Mouse (Mus musculus): ENCODE results near the gene Hist1h2ae. TPM values are rescaled to one million over a fixed set of nuclear protein-coding genes. Genes with fewer than 3 reads are reported as not detected.

Gene Hist1h2ae
- polyA plus RNA-seq, 1 experiment, result 1.7 TPM

DNA sequence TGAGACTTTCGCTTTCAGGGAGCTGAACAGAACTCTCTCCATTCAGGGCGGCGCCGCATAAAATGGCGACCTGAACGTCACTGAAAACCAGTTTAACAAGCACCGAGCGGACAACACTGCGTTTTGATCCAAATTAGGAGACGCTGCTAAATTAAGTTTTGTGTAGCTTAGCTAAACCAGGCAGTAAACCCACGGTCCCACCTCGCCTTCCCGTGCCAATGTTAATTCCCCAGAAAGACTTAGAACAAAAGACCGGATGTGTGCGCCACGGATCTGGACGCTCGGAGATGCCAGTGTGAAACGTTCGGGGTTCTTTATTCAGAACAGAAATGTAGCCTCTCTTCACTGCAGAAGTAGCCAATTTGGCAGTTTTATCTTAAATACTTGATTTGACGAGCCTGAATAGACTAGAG is 14.0 kb upstream of the Hist1h2ae start:
- TF ChIP-seq CTCF (IDR thresholded peaks at IDR 0.05; ENCODE audit: low read depth, low read length), result no peak
- no peak for TF ChIP-seq POLR2A (IDR thresholded peaks at IDR 0.05; ENCODE audit: borderline replicate concordance, low read depth, low read length)
- Histone ChIP-seq H3K27ac (ENCODE audit: insufficient read depth, low read depth, low read length) (peak overlapping the region; percentile 90), H3K4me3 (ENCODE audit: insufficient read depth, low read length) (peak overlapping the region; percentile 58), H3K4me1 (ENCODE audit: control insufficient read depth, insufficient read depth, low read length) (peaks cover 27% of the 10 kb centered on the region)

DNA sequence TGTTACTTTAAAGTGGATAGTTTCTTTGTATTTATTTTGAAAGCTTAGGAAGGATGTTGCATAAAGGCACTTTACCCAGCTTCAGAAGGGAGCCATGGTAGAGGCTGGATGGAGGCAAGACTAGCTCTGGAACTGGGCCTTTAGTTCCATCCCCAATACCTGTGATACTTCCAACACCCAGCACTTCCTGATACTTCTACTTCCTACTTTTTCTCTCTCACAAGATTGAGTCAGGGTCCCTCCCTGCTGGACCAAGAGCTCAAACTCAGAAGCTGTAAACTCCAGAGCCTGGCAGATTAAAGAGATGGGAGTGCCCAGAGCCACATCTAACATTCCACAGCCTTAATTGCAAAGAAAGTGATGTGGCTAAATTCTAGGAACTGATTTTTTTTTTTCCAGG is 13.3 kb upstream of the Hist1h2ae start:
- TF ChIP-seq CTCF (IDR thresholded peaks at IDR 0.05; ENCODE audit: low read depth, low read length), result no peak
- peak overlapping the region; percentile 38 for H3K4me3 ChIP-seq (ENCODE audit: insufficient read depth, low read length)
- H3K27ac ChIP-seq (ENCODE audit: insufficient read depth, low read depth, low read length), result peak overlapping the region; percentile 90
- peaks cover 27% of the 10 kb centered on the region for H3K4me1 ChIP-seq (ENCODE audit: control insufficient read depth, insufficient read depth, low read length)

DNA sequence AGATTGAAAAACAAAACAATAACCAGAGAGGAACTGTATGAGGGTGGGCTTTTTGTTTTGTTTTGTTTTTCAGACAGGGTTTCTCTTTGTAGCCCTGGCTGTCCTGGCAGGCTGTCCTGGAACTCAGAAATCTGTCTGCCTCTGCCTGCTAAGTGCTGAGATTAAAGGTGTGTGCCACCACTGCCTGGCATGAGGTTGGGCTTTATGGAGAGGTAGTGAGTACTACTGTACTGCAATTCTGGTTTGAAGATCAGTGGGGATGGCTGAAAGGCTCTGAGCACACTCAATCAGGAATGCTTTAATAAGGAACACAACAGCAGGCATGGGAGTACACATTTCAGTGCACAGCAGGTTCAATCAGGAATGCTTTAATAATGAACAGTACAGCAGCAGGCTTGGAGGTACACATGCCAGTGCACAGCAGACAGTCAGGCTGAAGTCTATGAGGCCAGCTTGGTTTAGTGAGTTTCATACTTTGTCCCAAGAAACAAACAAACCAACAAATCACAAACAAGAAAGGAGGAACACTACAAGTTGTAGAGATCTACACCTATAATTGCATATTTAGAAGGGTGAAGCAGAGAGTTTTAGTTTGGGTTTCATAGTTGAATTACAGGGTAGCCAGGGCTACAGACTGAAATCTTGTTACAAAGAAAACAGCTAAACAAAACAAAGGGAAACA is 12.5 kb upstream of the Hist1h2ae start:
- Histone ChIP-seq H3K4me1 (ENCODE audit: control insufficient read depth, insufficient read depth, low read length) (peaks cover 21% of the 10 kb centered on the region), H3K4me3 (ENCODE audit: insufficient read depth, low read length) (no peak overlapping the region), H3K27ac (ENCODE audit: insufficient read depth, low read depth, low read length) (peak overlapping the region; percentile 75)
- TF ChIP-seq CTCF (IDR thresholded peaks at IDR 0.05; ENCODE audit: low read depth, low read length) (no peak), POLR2A (IDR thresholded peaks at IDR 0.05; ENCODE audit: borderline replicate concordance, low read depth, low read length) (no peak)

DNA sequence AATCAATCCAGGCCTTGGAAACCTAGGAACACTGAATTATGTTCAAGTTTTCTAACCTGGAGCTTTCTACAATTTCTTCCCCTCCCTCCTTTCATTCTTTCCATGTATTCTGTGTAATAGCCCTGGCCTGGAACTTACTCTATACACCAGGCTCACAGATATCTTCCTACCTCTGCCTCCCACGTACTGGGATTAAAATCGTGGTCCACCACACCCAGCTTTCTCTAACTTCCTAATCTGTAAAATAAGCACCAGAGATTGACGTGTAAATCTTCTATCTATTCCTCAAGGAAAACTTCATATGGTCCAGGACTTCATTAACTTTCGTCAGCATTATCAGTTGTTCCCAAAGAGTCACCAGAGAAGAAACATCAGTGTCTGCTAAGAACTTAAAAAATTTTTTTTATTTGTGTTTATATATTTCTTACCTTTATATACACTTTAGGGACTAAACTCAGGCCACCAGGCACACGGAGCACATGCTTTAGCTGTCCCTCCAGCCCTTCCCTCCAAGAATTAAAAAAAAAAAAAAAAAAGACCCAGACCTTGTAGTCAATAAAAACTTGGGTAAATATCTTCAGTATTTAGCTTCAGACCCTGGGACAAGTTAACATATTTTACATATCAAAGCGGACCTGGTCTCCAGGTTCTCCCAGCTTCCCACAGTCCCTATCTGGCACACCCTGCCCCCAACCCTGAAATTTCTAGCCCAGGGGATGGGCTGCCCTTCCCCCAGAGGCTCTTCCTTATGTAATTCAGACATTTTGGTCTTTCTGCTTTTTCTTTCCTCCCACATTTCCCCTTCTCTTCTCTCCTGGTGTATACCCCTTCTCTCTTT is 11.4 kb upstream of the Hist1h2ae start:
- peak overlapping the region; percentile 57 for H3K4me3 ChIP-seq (ENCODE audit: insufficient read depth, low read length)
- H3K27ac ChIP-seq (ENCODE audit: insufficient read depth, low read depth, low read length), result peak overlapping the region; percentile 75
- peaks cover 23% of the 10 kb centered on the region for H3K4me1 ChIP-seq (ENCODE audit: control insufficient read depth, insufficient read depth, low read length)
- no peak for TF ChIP-seq CTCF (IDR thresholded peaks at IDR 0.05; ENCODE audit: low read depth, low read length)
- no peak for TF ChIP-seq POLR2A (IDR thresholded peaks at IDR 0.05; ENCODE audit: borderline replicate concordance, low read depth, low read length)

DNA sequence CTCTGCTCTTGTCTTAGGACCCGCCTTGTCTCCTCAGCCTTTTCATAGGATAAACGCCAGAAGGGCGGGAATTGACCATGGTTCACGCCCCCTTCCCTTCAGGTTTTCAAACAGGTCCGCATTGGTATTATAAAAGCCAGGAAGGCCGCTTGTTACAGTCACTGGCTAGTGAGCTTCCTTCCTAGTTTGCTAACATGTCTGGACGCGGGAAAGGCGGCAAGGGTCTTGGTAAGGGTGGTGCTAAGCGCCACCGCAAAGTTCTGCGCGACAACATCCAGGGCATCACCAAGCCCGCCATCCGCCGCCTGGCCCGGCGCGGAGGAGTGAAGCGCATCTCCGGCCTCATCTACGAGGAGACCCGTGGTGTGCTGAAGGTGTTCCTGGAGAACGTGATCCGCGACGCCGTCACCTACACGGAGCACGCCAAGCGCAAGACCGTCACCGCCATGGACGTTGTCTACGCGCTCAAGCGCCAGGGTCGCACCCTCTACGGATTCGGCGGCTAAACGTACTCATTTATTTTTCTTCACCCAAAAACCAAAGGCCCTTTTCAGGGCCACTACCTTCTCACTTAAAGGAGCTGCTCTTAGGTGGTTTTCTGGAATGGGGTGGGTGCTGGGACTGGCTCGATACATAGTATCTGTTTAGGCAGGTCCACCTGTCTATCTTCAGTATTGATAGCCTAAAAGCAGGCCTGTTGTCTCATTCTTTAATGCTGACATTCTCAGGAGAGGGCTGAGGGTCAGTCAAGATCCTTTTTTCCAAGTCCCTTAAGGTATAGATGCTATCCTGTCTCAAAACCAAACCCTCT is 10.6 kb upstream of the Hist1h2ae start, which contains the start of gene Hist1h4d:
Hist1h4d (plus strand) TSS at position 191 of the 811 bp plus-strand sequence.
- peaks cover 26% of the 10 kb centered on the region for H3K4me1 ChIP-seq (ENCODE audit: control insufficient read depth, insufficient read depth, low read length)

DNA sequence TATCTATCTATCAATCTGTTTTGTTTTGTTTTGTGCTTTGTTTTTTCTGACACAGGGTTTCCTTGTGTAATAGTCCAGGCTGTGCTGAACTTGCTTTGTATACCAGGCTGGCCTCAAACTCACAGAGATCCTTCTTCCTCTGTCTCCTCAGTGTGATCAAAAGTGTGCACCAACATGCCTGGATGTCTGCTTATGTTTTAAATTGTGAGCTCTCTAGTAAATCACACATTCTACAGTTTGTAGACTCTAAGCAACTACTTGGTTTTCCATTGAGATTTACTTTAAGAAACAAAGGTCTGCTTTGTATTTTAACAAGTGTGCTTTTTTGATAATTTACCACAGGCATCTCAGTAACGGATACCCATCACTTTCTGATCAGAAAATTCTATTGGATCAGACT is 6.8 kb upstream of the Hist1h2ae start:
- TF ChIP-seq POLR2A (IDR thresholded peaks at IDR 0.05; ENCODE audit: borderline replicate concordance, low read depth, low read length), result no peak
- TF ChIP-seq CTCF (IDR thresholded peaks at IDR 0.05; ENCODE audit: low read depth, low read length), result no peak
- Histone ChIP-seq H3K4me1 (ENCODE audit: control insufficient read depth, insufficient read depth, low read length) (peaks cover 16% of the 10 kb centered on the region), H3K27ac (ENCODE audit: insufficient read depth, low read depth, low read length) (no peak overlapping the region), H3K4me3 (ENCODE audit: insufficient read depth, low read length) (no peak overlapping the region)

More for the DNA sequence above, 10.6 kb upstream of the Hist1h2ae start, which contains the start of gene Hist1h4d:
- TF ChIP-seq POLR2A (IDR thresholded peaks at IDR 0.05; ENCODE audit: borderline replicate concordance, low read depth, low read length) (peak; percentile 96), CTCF (IDR thresholded peaks at IDR 0.05; ENCODE audit: low read depth, low read length) (no peak)
- Histone ChIP-seq H3K4me3 (ENCODE audit: insufficient read depth, low read length) (peak within 1 kb of the TSS; percentile 57), H3K27ac (ENCODE audit: insufficient read depth, low read depth, low read length) (peak within 1 kb of the TSS; percentile 75)

DNA sequence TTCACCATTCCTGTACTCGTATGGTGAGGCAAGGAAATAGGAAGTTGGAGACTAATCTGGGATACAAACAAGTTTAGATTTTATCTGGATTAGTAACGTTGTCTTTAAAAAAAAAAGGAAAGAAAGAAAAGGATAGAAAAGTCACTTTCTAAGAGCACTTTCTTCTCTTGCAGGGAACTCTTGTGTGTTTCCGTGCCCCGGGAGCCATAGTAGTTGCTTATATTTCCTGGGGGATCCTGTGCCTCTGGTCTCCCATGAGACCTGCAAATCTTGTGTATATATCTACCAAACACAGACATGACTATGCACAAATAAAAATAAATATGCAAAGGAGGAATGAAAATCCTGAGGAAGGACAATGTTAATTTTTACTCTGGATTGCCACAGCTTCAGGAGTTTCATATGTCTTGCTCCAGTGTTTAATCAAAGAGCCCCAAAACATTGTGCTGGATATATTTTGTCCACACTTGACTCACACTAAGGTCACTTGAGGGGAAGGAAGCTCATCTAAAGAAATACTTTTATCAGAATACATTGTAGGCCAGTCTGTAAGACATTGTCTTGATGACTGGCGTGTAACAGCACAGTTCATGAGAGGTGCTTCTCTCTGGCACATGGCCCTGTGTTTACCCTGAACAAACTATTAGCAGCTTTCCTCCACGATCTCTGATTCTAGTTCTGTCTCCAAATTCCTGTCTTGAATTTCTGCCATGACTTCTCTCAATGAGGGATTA is 6.1 kb upstream of the Hist1h2ae start:
- Histone ChIP-seq H3K4me1 (ENCODE audit: control insufficient read depth, insufficient read depth, low read length) (peaks cover 12% of the 10 kb centered on the region), H3K4me3 (ENCODE audit: insufficient read depth, low read length) (peak overlapping the region; percentile 63), H3K27ac (ENCODE audit: insufficient read depth, low read depth, low read length) (peak overlapping the region; percentile 81; the same call in 1 of the 2 replicates)
- TF ChIP-seq CTCF (IDR thresholded peaks at IDR 0.05; ENCODE audit: low read depth, low read length) (no peak), POLR2A (IDR thresholded peaks at IDR 0.05; ENCODE audit: borderline replicate concordance, low read depth, low read length) (no peak)

DNA sequence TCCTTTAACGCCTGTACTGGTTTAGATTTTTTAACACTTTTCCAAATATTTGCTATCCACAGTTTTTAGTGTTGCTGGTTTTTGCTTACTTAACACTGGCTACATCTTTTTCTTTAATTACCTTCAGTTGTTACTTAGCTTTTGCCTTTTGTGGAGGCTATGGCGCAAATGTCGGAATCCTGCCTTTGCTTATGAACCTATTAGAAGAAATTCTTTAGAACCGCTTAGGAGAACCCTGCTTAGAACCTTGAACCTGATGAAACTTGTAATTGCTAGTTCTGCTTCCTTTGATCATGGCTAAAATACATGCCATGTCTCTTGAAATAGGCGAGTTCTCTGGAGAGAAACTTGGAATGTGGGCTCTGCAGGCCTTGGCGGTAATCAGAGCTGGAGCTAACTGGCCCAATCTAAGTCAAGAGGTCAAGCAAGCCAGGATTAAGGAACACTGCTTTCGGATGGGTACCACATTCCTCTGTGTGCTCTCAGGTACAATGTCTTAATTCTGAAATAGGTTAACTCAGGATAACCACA is 5.4 kb upstream of the Hist1h2ae start:
- peak overlapping the region; percentile 63 for H3K4me3 ChIP-seq (ENCODE audit: insufficient read depth, low read length)
- no peak for TF ChIP-seq POLR2A (IDR thresholded peaks at IDR 0.05; ENCODE audit: borderline replicate concordance, low read depth, low read length)
- TF ChIP-seq CTCF (IDR thresholded peaks at IDR 0.05; ENCODE audit: low read depth, low read length), result no peak
- H3K27ac ChIP-seq (ENCODE audit: insufficient read depth, low read depth, low read length), result peak overlapping the region; percentile 81
- peaks cover 12% of the 10 kb centered on the region for H3K4me1 ChIP-seq (ENCODE audit: control insufficient read depth, insufficient read depth, low read length)

DNA sequence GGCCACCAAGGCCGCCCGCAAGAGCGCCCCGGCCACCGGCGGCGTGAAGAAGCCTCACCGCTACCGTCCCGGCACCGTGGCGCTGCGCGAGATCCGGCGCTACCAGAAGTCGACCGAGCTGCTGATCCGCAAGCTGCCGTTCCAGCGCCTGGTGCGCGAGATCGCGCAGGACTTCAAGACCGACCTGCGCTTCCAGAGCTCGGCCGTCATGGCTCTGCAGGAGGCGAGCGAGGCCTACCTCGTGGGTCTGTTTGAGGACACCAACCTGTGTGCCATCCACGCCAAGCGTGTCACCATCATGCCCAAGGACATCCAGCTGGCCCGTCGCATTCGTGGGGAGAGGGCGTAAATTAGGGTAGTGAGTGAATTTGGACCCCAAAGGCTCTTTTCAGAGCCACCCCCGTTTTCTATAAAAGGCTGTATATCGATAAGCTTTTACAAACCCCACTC is 4.9 kb upstream of the Hist1h2ae start:
- Histone ChIP-seq H3K4me3 (ENCODE audit: insufficient read depth, low read length) (peak overlapping the region; percentile 63), H3K27ac (ENCODE audit: insufficient read depth, low read depth, low read length) (peak overlapping the region; percentile 81), H3K4me1 (ENCODE audit: control insufficient read depth, insufficient read depth, low read length) (peaks cover 12% of the 10 kb centered on the region)
